34 mouse cellular contexts compared by ENCODE assay signal in the genomic region with DNA sequence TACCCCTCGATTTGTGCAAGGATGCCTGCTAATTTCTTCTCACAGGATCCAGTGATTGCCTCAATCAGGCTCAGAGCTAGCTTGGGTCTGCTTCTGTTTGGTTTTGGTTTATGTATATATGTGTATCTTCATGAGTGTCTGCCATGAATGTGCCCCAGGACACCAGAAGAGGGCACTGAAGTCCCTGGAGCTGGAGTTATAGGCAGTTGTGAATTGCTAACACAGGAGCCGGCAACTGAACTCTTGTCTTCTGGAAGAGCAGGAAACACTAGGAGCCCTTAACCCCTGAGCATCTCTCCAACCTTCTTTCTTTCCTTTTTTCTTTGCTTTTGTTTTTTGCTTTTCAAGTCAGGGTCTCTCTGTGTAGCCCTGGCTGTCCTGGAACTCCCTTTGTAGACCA. TPM values are rescaled to one million over a fixed set of nuclear protein-coding genes. Genes with fewer than 3 reads are reported as not detected.
"Had no signal": no experiment of that assay in that cellular context is flagged by ENCODE, and none has a peak within 500 bp of the region (broad histone marks: within the 10 kb centered on the region; RNA-seq: fewer than 3 reads in every experiment).

No protein-coding gene starts in this region.

- H3K4me2 ChIP-seq: heart, embryonic 11.5 days; heart, embryonic 13.5 days; heart, embryonic 15.5 days; hindbrain, embryonic 12.5 days; hindbrain, embryonic 14.5 days; intestine, embryonic 15.5 days; limb, embryonic 12.5 days; liver, embryonic 11.5 days; liver, embryonic 13.5 days; liver, embryonic 15.5 days had no signal

- H3K27me3 ChIP-seq: heart, embryonic 13.5 days; heart, embryonic 15.5 days; hindbrain, embryonic 12.5 days; intestine, embryonic 15.5 days; limb, embryonic 12.5 days; liver, embryonic 13.5 days; liver, embryonic 15.5 days had no signal

- H3K4me1 ChIP-seq: heart, embryonic 13.5 days; heart, embryonic 15.5 days; hindbrain, embryonic 10.5 days; hindbrain, embryonic 12.5 days; intestine, embryonic 15.5 days; liver, embryonic 13.5 days; liver, embryonic 15.5 days had no signal

- H3K27ac ChIP-seq: heart, adult 2 months; heart, embryonic 13.5 days; heart, embryonic 15.5 days; hindbrain, embryonic 10.5 days; hindbrain, embryonic 12.5 days; hindbrain, embryonic 14.5 days; intestine, embryonic 15.5 days; layer of hippocampus, adult 2 months; left cerebral cortex, adult 2 months; limb, embryonic 10.5 days; limb, embryonic 12.5 days; liver, embryonic 13.5 days; liver, embryonic 15.5 days had no signal

- ATAC-seq: hindbrain, embryonic 16.5 days; inflammation-experienced regulatory T-cells, adult 6 months; intestine, embryonic 15.5 days; intestine, postnatal 0 days had no signal

- H3K36me3 ChIP-seq: heart, embryonic 13.5 days; heart, embryonic 15.5 days; hindbrain, embryonic 10.5 days; hindbrain, embryonic 12.5 days; intestine, embryonic 15.5 days; limb, embryonic 10.5 days; limb, embryonic 12.5 days; liver, embryonic 13.5 days; liver, embryonic 15.5 days had no signal

- DNase-seq: gastrocnemius, postnatal 14 days; gastrocnemius, postnatal 36 days; heart, adult 11 months; heart, adult 2 months; heart, postnatal 14 days; heart, postnatal 4 days; kidney, adult 18-20 months; kidney, adult 8-10 months; kidney, postnatal 10 days; kidney, postnatal 25 days; kidney, postnatal 4 days; liver; liver, embryonic 13.5 days had no signal

- H3K9me3 ChIP-seq: heart, embryonic 13.5 days; heart, embryonic 15.5 days; hindbrain, embryonic 10.5 days; hindbrain, embryonic 12.5 days; intestine, embryonic 15.5 days; limb, embryonic 10.5 days; limb, embryonic 12.5 days; liver, embryonic 13.5 days; liver, embryonic 15.5 days had no signal

- H3K9ac ChIP-seq: heart, embryonic 13.5 days; heart, embryonic 15.5 days; hindbrain, embryonic 12.5 days; hindbrain, embryonic 14.5 days; intestine, embryonic 15.5 days; limb, embryonic 12.5 days; liver, embryonic 13.5 days; liver, embryonic 15.5 days had no signal

- H3K4me3 ChIP-seq: heart, adult 2 months; heart, embryonic 13.5 days; heart, embryonic 15.5 days; hindbrain, embryonic 10.5 days; hindbrain, embryonic 12.5 days; intestine, embryonic 15.5 days; layer of hippocampus, adult 2 months; left cerebral cortex, adult 2 months; limb, embryonic 10.5 days; limb, embryonic 12.5 days; liver, embryonic 13.5 days; liver, embryonic 15.5 days had no signal

RNA-seq across cellular contexts. Expression of gene Tex37, which starts 13.1 kb away (rescaled TPM):
- polyA plus RNA-seq: heart, adult 2 months; heart, embryonic 11.5 days; heart, embryonic 13.5 days; heart, embryonic 15.5 days; heart, postnatal 0 days; hindbrain, embryonic 10.5 days; hindbrain, embryonic 12.5 days; hindbrain, embryonic 14.5 days; hindbrain, embryonic 16.5 days; inflammation-experienced regulatory T-cells, adult 6 months; intestine, embryonic 15.5 days; intestine, postnatal 0 days; kidney, embryonic 14.5 days; kidney, embryonic 16.5 days; limb, embryonic 10.5 days; limb, embryonic 12.5 days; limb, embryonic 14.5 days; liver, embryonic 11.5 days; liver, embryonic 13.5 days; liver, embryonic 15.5 days had no signal

RNA-seq across cellular contexts. Expression of gene Foxi3, which starts 24.5 kb away (rescaled TPM):
- polyA plus RNA-seq: gonadal fat pad, adult 2 months; heart, adult 2 months; heart, embryonic 11.5 days; heart, embryonic 13.5 days; heart, embryonic 15.5 days; heart, postnatal 0 days; hindbrain, embryonic 10.5 days; hindbrain, embryonic 12.5 days; hindbrain, embryonic 14.5 days; hindbrain, embryonic 16.5 days; inflammation-experienced regulatory T-cells, adult 6 months; intestine, embryonic 15.5 days; intestine, postnatal 0 days; kidney, embryonic 14.5 days; kidney, embryonic 16.5 days; limb, embryonic 10.5 days; limb, embryonic 12.5 days; liver, embryonic 11.5 days; liver, embryonic 13.5 days; liver, embryonic 15.5 days had no signal
